Mouse (Mus musculus) heart, adult 18-20 months (tissue): ENCODE data around the gene Pfn2. TPM values are rescaled to one million over a fixed set of nuclear protein-coding genes. Genes with fewer than 3 reads are reported as not detected.
"Not testable (repeated sequence)": the region's sequence is repeated elsewhere in the genome, so short reads cannot be mapped to it uniquely, and the experiment has no call there.

Source experiments
- DNase-seq, 2 experiments: peaks; one replicate each; pipeline ENCODE4 v3.0.0; 2021 to 2022; ENCODE audit warnings: mixed read lengths in 1 of 2
- long read RNA-seq, 2 experiments: library from polyadenylated mRNA; stranded (forward); transcript quantifications; one replicate each; pipeline ENCODE4 v2.0.0; 2021
- total RNA-seq, 2 experiments: library from RNA; stranded (reverse); gene quantifications; 2 replicates each; pipeline ENCODE4 v1.2.3; 2021

Pfn2 gene
- total RNA-seq = 10 to 100 TPM; 40.1 to 42.2 TPM
- long read RNA-seq, experiment 1, transcript Pfn2-201 (3 exons, 2,342 nt) = major isoform, 42 of 53 reads
- long read RNA-seq, experiment 1, transcript Pfn2-202 (3 exons, 1,879 nt) = minor isoform, 8 of 53 reads
- long read RNA-seq, experiment 1, partial matches to known transcripts = 2 of 53 reads
- long read RNA-seq, experiment 1, other reads (novel, unspliced or antisense) = 1 of 53 reads
- long read RNA-seq, experiment 2, transcript Pfn2-201 (3 exons, 2,342 nt) = major isoform, 23 of 29 reads
- long read RNA-seq, experiment 2, partial matches to known transcripts = 0 of 29 reads
- long read RNA-seq, experiment 2, other reads (novel, unspliced or antisense) = 5 of 29 reads

- DNase-seq = peak; percentile 61 to 64
These were observed at the start of gene Pfn2 for GRCm38 (mm10) chr3:57847760-57848185. Gene Pfn2, minus strand, starts transcription at chr3:57848079.

- DNase-seq = no peak
These were observed 35.1 kb upstream of the Pfn2 start for GRCm38 (mm10) chr3:57882945-57883344.

GRCm38 (mm10) chr3:57846912-57847759, 743 bp downstream of the Pfn2 start:
- peak; percentile 68 to 73 for DNase-seq

DNA sequence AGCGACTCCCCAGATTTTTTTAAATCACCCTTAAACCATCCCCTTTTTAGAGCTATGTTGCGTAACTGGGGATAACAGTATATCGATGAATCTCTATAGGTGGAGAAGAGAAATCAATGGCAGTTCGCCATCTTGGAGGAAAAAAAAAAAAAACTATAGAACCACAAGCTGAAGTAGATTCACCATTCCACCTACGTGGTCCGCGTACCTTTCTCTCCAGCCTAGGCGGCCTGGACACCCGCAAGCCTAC, 1.3 kb downstream of the Pfn2 start:
- DNase-seq = peak in 1 of 2 experiments; percentile 16

DNA sequence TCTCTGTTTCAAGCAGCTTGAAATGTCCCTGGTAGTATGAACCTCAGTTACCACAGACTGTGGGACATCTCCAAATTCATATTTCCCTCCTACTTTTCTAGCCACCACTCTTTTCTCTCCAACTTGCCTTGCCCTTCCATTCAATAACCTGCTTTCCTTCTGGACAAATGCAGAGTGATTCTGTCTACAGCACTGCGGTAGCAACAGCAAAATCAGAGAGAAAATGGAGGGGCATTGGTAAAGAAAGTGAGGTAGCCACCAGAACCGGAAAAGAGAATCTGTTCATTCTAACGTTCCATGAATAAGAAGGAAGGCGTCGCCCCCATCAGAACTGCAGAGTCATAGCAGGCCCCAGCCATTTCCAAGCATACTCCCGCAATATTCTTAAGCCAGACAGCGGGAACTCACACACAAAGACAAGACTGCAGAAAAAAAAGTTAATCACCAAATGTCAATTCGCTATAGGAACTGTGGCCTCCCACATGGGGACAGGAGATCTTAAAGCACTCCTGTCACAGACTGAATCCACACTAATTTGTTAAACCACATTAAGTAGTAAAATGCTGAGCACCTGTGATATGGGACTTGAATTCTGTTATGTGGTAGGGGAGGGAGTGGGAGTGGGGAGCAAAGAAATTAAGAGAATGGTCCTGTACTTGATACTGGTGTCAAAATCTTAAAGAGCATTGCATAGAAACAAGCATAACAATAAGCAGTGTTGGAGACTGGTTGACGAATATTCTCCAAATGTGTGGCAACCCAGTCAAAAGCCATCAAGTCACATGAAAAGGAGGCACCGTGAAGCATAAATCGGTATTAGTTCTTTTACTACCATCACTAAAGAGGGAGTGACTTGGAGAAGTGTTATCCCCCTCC, 1.9 kb downstream of the Pfn2 start:
- DNase-seq = peak; percentile 9 to 40

GRCm38 (mm10) chr3:57843775-57844174, 4.1 kb downstream of the Pfn2 start:
- peak in 1 of 2 experiments; percentile 43 for DNase-seq

DNA sequence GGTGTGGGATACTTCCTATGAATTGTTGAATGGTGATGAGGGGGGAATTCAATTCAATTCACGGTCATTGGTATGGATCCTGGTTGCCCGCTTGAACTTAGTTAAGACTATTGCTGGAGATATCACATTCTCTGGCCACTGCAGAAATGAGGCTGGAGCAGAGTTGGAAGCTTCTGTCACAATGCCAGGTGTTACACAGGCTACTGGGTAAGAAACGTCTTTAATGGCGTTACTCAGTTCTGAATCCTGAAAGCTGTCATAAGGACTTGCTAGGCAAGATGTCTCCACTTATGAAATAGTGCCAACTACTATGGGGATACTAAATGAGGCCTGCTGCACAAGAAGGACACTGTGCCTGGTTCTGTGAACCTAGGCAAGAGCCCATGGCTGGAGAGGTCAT, 11.0 kb downstream of the Pfn2 start:
- no peak for DNase-seq

- DNase-seq = no peak
These were observed 14.3 kb downstream of the Pfn2 start for GRCm38 (mm10) chr3:57833585-57833984.

- DNase-seq = no peak
These were observed 22.0 kb downstream of the Pfn2 start for GRCm38 (mm10) chr3:57825866-57826265.

DNA sequence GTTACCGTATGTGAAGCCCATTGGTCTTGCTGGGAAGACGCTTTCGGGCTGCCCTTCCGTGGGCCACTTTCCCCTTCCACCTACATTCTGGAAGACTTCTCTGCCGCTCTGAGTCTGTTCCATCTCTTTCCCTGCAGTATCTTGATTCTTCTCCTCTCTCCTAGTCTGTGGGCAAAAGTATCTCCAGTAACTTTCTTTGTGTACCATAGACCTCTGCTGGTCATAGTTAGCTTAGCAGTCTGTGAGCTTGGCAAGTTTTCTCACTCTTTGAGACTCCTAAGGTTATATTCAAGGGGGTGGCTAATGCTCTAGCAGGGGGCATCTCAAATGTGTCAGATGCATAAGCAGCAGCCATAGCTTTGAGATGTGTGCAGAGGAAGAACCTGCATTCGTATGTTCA, 32.4 kb downstream of the Pfn2 start:
- peak in 1 of 2 experiments; percentile 24 for DNase-seq

GRCm38 (mm10) chr3:57795071-57795470, 52.8 kb downstream of the Pfn2 start:
- not testable (repeated sequence) for DNase-seq

Other genes with a start within 250 kb of the Pfn2 start
- gene Commd2, start 196.4 kb downstream of the Pfn2 start, total RNA-seq = 10 to 100 TPM; 14.3 to 16.9 TPM
- gene Ankub1, start 155.3 kb downstream of the Pfn2 start, total RNA-seq = not detected
- 10 to 100 TPM; 77.3 to 83.9 TPM for gene Rnf13, start 112.0 kb downstream of the Pfn2 start, total RNA-seq